Mouse (Mus musculus) stomach, embryonic 16.5 days (tissue): ENCODE measurements around the gene Dll4. TPM values are rescaled to one million over a fixed set of nuclear protein-coding genes. Genes with fewer than 3 reads are reported as not detected.

Experiments
- polyA plus RNA-seq: library from polyadenylated mRNA; unstranded; fragments of >200 nt; fragmentation: Nextera tagmentation; extraction: Ambion mirVana; gene quantifications from 2 replicates; pipeline ENCODE4 v1.2.1, GENCODE M21; 2015

Gene Dll4
- polyA plus RNA-seq, 1 experiment from 2014 or later: 6.8 TPM

Other genes starting within 250 kb of the Dll4 start
- 33.1 and 36.6 TPM in 2 replicates for gene Rad51, start 213.0 kb upstream of the Dll4 start, polyA plus RNA-seq
- gene Rmdn3, start 168.8 kb upstream of the Dll4 start, polyA plus RNA-seq: 42.9 and 45.2 TPM in 2 replicates
- gene Gchfr, start 158.0 kb upstream of the Dll4 start, polyA plus RNA-seq: 5.9 and 9.9 TPM in 2 replicates
- 3.6 and 5.9 TPM in 2 replicates for gene Gm14137, start 151.3 kb upstream of the Dll4 start, polyA plus RNA-seq
- 51.6 and 55.2 TPM in 2 replicates for gene Zfyve19, start 117.2 kb upstream of the Dll4 start, polyA plus RNA-seq
- 13.8 and 16.7 TPM in 2 replicates for gene Dnajc17, start 117.0 kb upstream of the Dll4 start, polyA plus RNA-seq
- 3.4 TPM in 2 replicates for gene Ppp1r14d, start 95.9 kb upstream of the Dll4 start, polyA plus RNA-seq
- gene Spint1, start 88.4 kb upstream of the Dll4 start, polyA plus RNA-seq: 78.6 and 95.9 TPM in 2 replicates
- gene Rhov, start 54.5 kb upstream of the Dll4 start, polyA plus RNA-seq: 30.2 and 34.5 TPM in 2 replicates
- gene Vps18, start 37.0 kb upstream of the Dll4 start, polyA plus RNA-seq: 17.5 and 19.8 TPM in 2 replicates
- gene Chac1, start 25.4 kb downstream of the Dll4 start, polyA plus RNA-seq: 1.5 and 2.4 TPM in 2 replicates
- 3.6 and 3.9 TPM in 2 replicates for gene Ino80, start 151.9 kb downstream of the Dll4 start, polyA plus RNA-seq
- 0.18 and 0.24 TPM in 2 replicates for gene Exd1, start 221.8 kb downstream of the Dll4 start, polyA plus RNA-seq
- 92.4 and 110 TPM in 2 replicates for gene Chp1, start 221.9 kb downstream of the Dll4 start, polyA plus RNA-seq